Mouse (Mus musculus): Measurements from ENCODE around the gene Kndc1.

Kndc1 gene

DNA sequence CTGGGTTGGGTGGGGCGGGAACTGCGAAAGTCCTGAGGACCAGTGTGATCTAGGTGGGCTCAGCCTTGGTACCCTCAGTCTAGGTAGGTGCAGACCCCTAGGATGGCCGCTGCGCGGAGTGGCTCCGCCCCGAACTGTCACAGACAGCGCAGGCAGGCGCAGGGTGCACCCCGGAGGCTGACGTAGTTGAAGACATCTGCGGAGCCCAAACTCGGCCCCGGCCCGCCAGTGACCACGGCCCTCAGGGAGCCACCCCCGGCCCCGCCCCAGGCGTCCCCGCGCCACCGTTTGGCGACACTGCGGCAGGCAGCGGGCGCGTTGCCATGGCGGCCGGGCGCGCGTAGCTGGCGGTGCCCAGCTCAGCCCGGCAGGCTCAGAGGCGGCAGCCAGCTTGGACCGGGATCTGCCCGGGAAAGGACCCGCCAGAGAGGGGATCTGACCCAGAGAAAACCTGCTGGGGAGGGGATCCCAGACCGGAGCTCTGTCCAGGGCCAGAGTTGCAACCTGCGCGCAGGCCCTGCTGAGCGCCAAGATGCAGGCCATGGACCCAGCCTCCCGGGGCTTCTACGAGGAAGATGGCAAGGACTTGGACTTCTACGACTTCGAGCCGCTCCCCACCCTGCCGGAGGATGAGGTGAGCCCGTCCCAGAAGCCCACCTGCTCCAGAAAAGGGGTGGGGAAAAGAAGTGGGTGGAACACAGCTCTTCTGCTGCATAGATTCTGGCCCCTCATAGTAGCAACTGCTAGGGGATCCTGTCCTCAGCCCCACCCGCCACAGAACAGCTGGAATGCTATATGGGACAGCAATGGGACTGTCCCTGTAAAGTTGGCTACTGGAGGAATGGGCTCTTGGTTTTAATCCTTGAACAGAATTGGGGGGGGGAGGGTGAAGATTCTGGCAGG is at the start of gene Kndc1:
Gene Kndc1 (plus strand): TSS at position 42 of the 903 bp plus-strand sequence.
- peak; percentile 72 to 77 for DNase-seq (ENCODE audit: low spot score in 2 of 2)

DNA sequence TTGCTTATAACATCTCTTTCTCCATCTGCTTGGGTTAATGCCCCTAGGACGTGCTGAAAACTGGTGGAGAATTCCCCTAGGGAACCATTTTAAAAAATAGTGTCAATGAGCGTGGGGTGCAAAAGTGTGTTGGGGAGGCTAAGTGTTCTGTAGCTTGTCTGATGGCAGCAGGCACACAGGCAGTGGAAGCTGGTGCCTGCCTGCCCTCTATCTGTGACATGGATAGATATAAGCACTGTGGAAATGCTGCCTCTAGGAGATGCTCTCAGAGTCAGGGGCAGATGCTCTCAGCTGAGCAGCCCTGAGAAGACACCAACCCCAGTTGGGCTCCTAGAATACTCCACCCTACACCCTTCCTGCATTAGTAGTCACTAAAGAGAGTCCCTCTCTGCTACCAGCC is 49.4 kb upstream of the Kndc1 start:
- no peak for DNase-seq (ENCODE audit: low spot score in 2 of 2)

DNA sequence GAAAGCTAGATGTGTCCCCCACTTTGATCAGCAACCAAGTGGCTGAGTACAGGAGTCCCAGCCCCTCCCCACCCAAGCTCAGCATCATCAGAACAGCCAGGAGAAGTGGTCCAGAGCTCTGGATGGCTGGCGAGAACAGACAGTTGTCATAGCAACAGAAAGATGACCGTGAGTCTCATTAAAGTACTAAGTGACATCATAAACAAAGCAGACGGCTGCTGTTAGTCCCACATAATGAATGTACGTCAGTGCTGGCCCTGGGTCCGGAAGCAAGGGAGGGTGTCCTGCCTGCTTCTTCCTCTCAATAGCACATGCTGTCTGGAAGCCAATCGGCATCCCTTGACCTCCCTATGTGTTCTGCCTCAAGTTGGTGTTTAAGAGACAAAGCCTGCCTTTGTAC is 44.3 kb upstream of the Kndc1 start:
- DNase-seq (ENCODE audit: low spot score in 2 of 2) = no peak

DNA sequence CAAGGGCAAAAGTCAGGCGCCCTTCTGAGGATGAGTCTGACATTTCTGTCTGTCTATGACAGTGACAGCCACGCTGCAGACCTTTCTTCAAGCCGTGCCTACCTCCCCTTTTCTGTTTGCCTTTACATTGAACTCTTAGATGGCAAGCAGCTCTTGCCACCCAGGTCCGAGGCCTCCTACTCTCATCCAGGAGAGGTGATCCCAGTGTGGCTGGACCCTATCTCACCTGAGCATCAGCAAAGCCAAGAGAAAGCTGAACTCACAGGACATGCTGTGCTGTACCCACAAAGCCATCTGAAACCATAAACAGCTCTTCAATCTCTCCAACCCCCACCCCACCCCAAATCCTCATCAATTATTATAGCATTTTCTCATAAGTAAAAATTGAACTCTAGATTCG is 43.8 kb upstream of the Kndc1 start:
- DNase-seq (ENCODE audit: low spot score in 2 of 2) = no peak

DNA sequence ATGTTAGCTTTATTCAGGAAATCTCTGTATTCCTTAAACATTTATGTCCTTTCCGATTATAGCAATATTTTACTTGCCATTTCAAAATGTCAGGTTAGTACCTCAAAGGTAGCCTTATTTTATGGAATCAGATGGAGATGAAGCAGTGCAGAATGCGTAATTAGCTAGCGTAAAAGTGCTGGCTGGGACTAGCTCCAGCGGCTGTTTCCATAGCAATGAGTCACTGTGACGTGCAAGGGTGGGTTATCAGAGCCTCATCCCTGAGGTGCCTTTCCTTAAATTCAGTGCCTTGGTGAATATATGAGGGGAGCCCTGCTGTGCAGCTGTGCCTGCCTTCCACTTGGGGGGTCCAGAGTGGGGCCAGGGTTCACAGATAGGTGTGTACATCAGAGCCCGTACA is 43.4 kb upstream of the Kndc1 start:
- peak; percentile 55 to 68 for DNase-seq (ENCODE audit: low spot score in 2 of 2)

DNA sequence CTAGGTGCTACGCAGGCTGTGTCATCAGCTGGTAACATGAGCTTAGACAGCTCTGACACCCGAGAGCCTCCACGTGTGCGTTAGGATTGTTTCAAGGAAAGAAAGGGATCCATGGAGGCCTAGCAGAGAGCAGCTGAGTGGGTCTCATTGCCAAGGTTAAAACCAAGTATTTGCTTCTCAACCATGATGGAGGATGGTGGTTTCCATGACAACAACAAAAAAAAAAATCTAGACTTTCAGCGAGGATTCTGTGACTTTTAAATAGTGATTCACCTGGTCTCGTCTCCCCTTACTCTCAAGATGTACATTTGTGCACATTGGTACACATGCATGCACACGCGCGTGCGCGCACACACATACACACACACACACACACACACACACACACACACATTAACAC is 39.2 kb upstream of the Kndc1 start:
- no peak for DNase-seq (ENCODE audit: low spot score in 2 of 2)

DNA sequence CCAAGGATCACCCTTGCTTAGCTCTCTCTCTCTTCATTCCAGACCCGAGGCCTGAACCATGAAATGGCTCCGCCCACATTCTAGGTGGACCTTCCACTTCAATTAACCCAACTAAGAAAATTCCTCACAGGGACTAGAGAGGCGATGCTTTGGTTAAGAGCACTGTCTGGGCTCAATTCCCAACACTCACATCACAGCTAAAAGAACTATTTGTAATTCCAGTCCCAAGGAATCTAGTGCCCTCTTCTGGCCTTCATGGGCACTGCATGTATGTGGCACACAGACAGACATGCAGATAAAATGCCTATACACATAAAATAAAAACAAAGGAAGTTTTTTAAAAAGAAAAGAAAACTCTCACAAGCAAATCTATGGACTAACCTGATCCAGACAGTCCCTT is 33.1 kb upstream of the Kndc1 start:
- DNase-seq (ENCODE audit: low spot score in 2 of 2) = peak; percentile 79 to 91

DNA sequence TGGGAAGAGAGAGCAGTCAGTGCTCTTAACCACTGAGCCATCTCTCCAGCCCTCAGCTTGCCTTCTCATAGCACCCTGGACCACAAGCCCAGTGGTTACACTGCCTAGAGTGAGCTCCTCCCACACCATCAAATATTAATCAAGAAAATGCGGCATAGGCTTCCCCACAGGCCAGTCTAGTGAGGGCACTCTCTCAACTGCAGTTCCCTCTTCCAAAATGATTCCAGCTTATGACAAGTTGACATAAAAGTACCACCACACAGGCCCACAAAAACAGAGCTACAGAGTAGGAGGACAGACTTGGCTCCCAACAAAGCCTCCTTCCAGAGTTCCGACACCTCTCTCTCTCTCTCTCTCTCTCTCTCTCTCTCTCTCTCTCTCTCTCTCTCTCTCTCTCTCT is 31.4 kb upstream of the Kndc1 start:
- no peak for DNase-seq (ENCODE audit: low spot score in 2 of 2)

DNA sequence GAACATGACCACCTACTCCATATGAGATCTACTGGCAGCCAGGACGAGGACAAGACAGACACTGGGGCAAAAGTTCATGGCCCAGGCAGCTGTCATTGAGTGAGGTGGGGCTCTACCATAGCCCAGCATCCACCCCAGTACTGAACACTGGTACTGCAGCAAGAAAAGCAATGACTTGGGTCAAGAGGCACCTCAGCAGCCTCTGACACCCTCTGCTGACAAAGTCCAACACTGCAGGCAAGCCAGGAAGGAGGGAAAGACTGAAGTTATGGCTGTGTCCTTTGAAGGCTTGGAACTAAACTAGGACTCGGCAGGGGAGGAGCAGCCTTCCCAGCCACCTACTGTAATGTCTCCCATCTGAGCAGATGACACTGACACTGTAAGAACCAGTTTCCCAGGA is 30.2 kb upstream of the Kndc1 start:
- no peak for DNase-seq (ENCODE audit: low spot score in 2 of 2)

DNA sequence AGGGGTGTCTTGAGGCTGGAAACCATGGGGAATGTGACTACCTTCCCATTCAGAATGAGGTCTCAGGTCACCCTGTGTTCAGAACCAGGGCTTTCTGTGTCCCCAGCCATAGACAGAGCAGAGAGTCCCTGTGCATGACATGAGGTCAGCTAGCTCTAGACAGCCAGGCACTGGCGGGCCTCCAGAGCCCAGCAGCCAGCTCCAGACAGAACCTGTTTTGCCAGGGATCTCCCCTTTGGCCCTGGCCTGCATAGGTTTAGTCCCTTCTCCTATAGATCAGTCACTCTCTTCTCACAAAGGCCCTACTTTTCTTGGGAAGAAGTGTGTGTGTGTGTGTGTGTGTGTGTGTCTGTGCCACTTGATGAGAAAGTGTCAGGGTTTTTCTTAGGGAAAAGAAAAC is 29.6 kb upstream of the Kndc1 start:
- DNase-seq (ENCODE audit: low spot score in 2 of 2) = no peak

DNA sequence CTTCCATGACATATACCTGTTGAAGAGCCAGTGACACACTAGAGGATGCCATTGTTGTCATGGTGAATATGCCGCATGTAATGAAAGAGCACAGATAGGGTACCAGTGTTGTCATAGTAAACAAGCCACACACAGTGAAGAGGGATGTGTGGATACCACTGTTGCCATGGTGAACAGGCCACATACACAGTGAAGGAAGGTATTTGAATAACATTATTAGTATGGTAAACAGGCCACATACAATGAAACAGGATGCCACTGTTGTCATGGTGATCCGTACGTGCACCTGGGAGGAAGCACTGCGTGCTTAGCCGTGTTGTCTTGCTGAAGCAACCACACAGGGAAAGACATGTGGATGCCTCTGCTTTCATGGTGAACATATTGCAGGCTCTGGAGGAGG is 23.5 kb upstream of the Kndc1 start:
- no peak for DNase-seq (ENCODE audit: low spot score in 2 of 2)

DNA sequence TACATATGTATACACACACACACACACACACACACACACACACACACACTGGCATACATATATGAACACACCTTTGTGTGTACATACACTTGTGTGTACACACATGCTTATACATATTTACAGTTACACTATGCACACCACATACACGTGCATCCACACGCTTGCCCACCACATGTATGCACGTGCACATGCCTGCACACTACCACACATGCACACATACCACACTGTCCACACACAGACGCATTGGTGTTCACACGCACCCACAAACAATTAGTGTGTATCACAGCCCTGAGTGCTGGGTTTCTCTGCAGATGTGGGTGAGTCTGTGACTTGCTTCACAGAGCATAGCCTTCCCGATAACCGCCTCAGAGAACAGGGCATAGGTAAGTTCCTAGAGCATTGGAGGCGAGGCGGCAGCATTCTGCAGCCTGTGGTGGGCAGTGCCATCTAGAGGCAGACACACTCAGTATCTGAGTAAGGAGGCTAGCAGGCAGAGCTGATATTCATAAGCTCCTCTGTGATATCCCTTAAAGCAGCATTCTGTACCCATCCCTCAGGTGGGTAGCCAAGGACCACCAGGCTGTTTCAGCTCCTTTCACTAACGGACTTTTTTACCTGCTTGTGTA is 17.2 kb upstream of the Kndc1 start:
- DNase-seq (ENCODE audit: low spot score in 2 of 2) = peak in 1 of 2 experiments; percentile 69

DNA sequence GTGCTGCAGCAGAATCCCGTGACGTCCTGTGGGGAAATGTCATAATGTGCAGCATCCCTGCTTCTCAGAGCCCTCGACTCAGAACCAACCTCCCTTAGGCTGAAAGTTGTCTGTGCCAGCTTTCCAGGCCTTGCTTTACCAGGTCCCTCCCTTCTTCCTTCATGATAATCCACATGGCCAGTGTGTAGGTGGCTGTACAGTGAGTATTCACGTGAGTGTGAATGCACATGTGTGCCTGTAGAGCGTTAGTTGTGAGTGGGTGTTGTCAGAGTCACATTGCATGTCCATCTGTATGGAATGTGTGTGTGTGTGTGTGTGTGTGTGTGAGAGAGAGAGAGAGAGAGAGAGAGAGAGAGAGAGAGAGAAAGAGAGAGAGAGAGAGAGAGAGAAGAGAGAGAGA is 16.4 kb upstream of the Kndc1 start:
- DNase-seq (ENCODE audit: low spot score in 2 of 2) = peak in 1 of 2 experiments; percentile 53

DNA sequence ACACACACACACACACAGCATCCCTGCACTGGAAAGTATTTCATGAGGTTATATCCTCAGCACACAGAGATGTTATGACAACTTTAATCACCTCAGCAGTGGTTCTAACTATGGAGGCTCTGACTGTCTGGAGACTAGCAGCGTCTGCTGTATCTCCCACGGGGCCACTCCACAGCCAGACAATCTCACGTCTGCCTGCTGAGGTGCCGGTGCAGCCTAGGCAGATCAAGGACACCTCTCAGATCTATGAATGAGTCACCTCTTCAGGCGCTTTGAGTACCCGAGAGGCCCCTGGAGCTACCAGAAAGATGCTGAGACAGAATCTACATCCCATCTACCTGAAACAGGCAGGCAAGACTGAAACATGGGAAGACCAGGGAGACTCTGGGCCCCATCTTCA is 15.9 kb upstream of the Kndc1 start:
- DNase-seq (ENCODE audit: low spot score in 2 of 2) = peak in 1 of 2 experiments; percentile 30

DNA sequence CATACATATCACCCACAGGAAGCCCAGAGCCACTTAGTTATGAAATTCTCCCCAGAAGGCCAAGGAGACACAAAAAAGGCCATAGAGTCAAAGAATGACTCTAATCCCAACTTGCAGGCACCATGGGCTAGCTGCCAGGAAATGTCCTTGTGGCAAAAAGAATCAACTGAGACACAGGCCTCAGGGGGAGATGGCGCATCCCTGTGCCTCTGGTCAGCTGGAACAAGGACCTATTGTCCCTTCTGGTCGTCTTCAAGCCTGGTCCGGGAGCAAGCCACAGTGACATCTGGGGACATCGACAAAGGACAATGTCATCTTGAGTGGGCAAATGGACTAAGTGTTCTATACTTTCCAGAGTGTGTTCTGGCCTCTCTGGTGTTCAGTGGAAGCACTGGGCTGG is 11.0 kb upstream of the Kndc1 start:
- no peak for DNase-seq (ENCODE audit: low spot score in 2 of 2)

DNA sequence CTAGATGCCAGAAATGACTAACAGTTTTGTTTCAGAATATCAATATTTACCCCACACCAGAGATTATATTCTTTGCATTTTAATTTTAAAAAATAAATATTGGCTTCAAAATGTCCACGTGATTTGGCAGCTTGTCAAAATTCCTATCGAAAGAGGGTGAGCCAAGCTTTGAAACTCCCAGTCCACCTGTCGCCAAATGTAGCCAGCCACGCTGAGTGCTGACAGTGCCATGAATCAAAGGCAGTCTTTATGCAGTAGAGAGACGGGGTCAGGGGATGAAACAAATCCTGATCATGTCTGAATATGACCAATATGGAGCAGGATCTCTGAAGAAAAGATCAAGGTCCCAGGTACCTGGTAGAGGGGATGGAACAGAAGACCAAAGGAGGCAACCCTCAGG is 2.7 kb upstream of the Kndc1 start:
- DNase-seq (ENCODE audit: low spot score in 2 of 2) = no peak

DNA sequence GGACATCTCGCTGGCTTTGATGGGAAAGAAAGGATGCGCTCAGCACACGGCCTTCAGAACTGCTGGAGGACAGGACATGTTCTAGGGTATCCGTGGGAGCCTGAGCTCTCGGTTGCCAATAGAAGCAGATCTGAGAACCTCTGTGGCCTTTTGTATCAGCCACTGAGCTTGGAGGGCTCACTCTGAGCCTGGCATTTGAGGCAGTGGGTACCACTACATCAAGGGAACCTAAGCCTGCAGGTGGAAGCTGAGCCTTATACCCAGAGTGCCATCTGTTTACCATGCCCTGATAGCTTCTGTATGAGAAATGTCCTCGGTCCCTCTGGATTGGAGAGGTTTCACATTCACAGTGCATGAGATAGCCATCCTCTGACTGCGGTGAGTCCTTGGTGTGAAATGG is 1.8 kb downstream of the Kndc1 start:
- DNase-seq (ENCODE audit: low spot score in 2 of 2) = no peak

DNA sequence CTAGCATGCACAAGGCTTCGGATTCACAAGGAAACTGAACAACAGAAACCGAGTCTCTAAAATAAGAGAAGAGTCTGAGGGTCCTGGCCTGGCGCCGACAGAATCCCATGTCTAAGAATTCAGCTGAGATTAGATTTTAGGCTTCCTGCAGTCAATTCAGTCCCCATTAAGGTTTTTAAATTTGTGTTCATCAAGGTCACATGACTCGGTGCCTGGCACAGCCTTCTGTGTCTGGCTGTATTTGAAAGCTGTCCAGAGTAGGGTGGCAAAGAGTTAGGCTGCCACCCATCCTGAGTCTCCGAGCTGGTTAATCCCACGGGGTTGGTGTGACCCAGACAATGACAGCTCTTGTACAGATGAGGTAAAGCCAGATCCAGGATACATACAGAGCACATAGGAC is 2.3 kb downstream of the Kndc1 start:
- no peak for DNase-seq (ENCODE audit: low spot score in 2 of 2)

DNA sequence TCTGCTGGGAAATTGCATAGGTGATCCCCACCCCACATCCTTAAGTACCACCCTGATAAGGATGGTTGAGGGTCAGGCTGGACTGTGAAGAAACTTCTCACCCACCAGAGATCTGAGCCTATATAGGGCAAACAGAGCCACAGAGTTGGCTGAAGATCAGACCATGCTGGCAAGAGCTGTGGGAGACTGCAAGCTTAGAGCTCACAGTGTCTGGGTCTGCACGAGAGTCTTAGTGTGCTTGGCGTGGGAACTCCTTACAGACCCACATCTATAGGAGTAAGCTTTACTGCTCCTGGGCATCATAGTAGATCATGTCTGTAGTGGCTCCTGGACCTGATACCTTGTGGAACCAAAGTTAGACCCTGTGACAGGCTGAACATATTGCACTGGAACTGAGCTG is 4.1 kb downstream of the Kndc1 start:
- peak in 1 of 2 experiments; percentile 23 for DNase-seq (ENCODE audit: low spot score in 2 of 2)

DNA sequence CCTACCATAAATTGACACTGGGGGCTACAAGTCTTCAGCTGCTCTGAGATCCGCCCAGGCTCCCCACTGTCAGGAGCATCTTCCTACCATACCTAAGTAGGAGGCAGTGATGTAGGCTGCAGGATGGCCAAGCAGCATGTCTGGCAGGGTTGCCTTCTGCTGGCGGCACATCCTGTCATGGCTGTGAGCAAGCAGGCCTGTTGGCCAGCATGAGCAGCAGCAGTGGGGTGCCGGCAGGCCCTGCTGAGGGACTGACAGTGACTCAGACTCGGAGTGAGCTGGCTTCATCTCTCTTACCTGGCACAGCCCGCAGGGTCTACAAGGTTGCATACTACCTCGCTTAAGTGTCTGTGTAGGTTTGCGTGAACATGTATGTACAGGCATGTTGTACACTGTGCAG is 5.0 kb downstream of the Kndc1 start:
- DNase-seq (ENCODE audit: low spot score in 2 of 2) = peak in 1 of 2 experiments; percentile 47

DNA sequence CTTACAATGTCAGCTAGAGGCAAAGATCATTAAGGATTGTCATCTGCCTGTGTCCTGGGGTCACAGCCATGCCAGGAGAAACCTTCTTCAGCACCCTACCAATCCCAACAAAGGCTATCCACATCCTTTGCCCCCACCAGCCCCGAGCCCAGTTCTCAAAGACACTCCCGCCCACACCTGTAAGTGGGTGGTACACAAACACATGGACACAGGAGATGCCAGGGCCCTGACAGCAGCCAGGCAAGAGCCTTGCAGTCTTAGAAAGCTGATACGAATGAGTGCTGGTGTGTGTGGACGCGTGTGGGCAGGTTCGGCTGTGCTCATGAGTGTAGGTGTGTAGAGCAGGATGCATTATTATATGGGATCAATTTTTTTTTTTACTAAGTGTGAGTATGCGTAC is 6.0 kb downstream of the Kndc1 start:
- no peak for DNase-seq (ENCODE audit: low spot score in 2 of 2)

DNA sequence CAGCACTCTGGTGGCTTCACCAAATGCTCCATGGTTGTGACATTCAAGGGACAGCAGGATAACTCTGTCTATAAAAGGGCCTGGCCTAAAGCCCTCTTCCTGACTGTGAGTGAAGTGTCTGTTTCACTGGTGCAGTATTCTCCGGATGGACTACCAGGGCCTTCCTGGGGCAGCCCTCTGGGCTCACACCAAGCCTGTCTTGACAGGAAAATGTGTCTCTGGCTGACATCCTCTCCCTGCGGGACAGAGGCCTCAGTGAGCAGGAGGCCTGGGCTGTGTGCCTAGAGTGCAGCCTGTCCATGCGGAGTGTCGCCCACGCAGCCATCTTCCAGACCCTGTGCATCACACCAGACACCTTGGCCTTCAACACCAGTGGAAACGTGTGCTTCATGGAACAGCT is 6.4 kb downstream of the Kndc1 start:
- no peak for DNase-seq (ENCODE audit: low spot score in 2 of 2)

DNA sequence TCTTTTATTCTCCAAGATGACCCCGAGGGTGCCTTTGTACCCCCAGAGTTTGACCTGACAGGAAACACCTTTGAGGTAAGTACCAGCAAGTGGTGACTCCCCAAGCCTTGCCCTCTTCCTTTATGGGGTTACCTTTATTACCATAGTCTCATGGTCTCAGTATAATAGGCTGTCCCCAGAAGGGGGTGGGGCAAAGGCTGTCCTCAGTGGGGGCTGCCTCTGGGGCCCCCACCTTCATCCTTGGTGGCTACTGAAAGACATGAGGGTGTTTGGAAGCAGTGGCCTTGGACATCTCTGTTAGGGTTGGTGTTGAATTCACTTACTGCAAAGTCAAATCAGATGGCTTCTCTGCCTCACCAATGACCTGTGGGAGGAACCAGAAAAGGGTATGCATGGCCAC is 7.5 kb downstream of the Kndc1 start:
- no peak for DNase-seq (ENCODE audit: low spot score in 2 of 2)
